Mouse (Mus musculus): ENCODE measurements at regions not wholly inside any gene's neighbourhood (a gene's known extent, or its start where the extent isn't known, plus 50 kb on each side); places are given as distances from the start of the nearest gene placed in this dataset.

DNA sequence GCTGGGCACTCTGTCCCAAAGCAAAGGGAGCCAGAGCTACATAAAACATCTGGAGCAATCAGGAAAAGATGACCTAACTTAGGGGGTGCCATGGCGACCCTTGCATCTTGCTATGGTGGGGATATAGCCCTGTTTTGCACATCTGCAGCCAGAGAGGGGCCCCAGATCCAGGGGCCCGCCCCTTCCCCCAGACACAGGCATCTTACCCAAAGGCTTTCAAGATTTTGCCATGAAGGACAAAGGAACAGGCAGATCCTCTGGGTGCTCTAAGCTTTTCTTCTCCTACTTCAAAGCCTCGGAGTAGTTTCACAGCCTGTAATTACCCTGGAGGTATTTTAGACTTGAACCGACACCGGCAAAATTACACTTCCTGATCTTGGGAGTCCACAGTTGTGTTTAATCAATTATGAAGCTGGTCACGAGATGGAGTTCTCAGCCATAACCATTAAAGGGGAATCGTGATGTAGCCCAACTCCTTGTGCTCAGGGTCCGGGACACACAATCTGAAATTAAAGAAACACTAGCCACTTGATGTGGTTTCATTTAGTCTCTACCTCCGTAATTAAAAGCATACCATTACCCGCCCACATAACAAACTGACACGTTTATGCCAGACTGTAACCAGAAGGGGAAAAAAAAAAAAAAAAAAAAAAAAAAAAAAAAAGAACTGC, 565.7 kb downstream of the Bcl11a start:
- TF ChIP-seq CTCF (conservative IDR thresholded peaks at IDR 0.05; ENCODE audit: insufficient read depth, insufficient read length, low read depth, low read length) (no peak), POLR2A (IDR thresholded peaks at IDR 0.05; ENCODE audit: low read depth, low read length) (no peak)

Data from kidney, adult 2 months (tissue).